Mouse (Mus musculus) spleen, adult 2 months (tissue): ENCODE data around the gene Zc3h7a. TPM values are rescaled to one million over a fixed set of nuclear protein-coding genes. Genes with fewer than 3 reads are reported as not detected.
A peak's percentile ranks its signal among the peaks of the same experiment; 100 is the strongest.

Experiments
- DNase-seq, 2 experiments: peaks; one replicate each; pipeline versions ENCODE4 v3.0.0 to v3.0.0-alpha.2; 2012 to 2021; ENCODE audit warnings: low spot score in 2 of 2, low read depth in 1 of 2
- H3K27ac ChIP-seq: fragments of 200-500 bp; 2 replicates; pipeline ENCODE4 v1.5.1; 2012; ENCODE audit warnings: low read length, inconsistent platforms; ENCODE audit not compliant: insufficient read depth
- H3K27me3 ChIP-seq: fragments of 200-500 bp; 2 replicates; pipeline ENCODE4 v1.6.1; 2012; ENCODE audit warnings: mild to moderate bottlenecking, moderate library complexity, low read length, inconsistent platforms; ENCODE audit not compliant: control insufficient read depth, insufficient read depth
- H3K36me3 ChIP-seq: fragments of 200-500 bp; 2 replicates; pipeline ENCODE4 v1.6.1; 2012; ENCODE audit warnings: mild to moderate bottlenecking, low read length, inconsistent platforms; ENCODE audit not compliant: control insufficient read depth, insufficient read depth
- H3K4me1 ChIP-seq: fragments of 200-500 bp; 2 replicates; pipeline ENCODE4 v1.6.1; 2011; ENCODE audit warnings: inconsistent platforms; ENCODE audit not compliant: control insufficient read depth, insufficient read depth, insufficient read length
- H3K4me3 ChIP-seq: fragments of 200-500 bp; 2 replicates; pipeline ENCODE4 v1.5.1; 2011; ENCODE audit warnings: mild to moderate bottlenecking, inconsistent platforms; ENCODE audit not compliant: insufficient read depth, insufficient read length; ENCODE audit errors: extremely low read depth
- CTCF ChIP-seq: fragments of 200-500 bp; IDR thresholded peaks from 2 replicates; pipeline ENCODE4 v1.5.1; 2011; ENCODE audit warnings: mild to moderate bottlenecking, inconsistent platforms; ENCODE audit not compliant: insufficient read depth, insufficient read length, insufficient replicate concordance; ENCODE audit errors: extremely low read depth
- POLR2A ChIP-seq: fragments of 200-500 bp; IDR thresholded peaks from 2 replicates; pipeline ENCODE4 v1.6.1; 2011; ENCODE audit warnings: low read depth, low read length, inconsistent platforms
- WGBS: fragments of 180-500 bp; shearing (Covaris S2); methylation state at CpG from one replicate; pipeline ENCODE4 v1.1.7; 2018; 5-methylcytosine and 5-hydroxymethylcytosine counted together
- polyA plus RNA-seq: library from polyadenylated mRNA; depleted of rRNA; stranded (reverse); fragments of >200 nt; gene quantifications from 2 replicates; pipeline ENCODE4 v1.2.3, GENCODE M21; 2012

Zc3h7a gene
- polyA plus RNA-seq, 1 experiment, result 46.0 TPM

GRCm38 (mm10) chr16:11198467-11198866, 22.3 kb upstream of the Zc3h7a start:
- Histone ChIP-seq H3K27ac (no peak overlapping the region), H3K36me3 (peaks cover 44% of the 10 kb centered on the region), H3K27me3 (no peaks in the 10 kb centered on the region), H3K4me3 (no peak overlapping the region), H3K4me1 (peaks cover under 1% of the 10 kb centered on the region; the same call in 1 of the 2 replicates)
- no peak for DNase-seq
- 76% methylated on average over 2 of the region's 2 CpGs for WGBS
- TF ChIP-seq CTCF, result no peak
- no peak for TF ChIP-seq POLR2A

DNA sequence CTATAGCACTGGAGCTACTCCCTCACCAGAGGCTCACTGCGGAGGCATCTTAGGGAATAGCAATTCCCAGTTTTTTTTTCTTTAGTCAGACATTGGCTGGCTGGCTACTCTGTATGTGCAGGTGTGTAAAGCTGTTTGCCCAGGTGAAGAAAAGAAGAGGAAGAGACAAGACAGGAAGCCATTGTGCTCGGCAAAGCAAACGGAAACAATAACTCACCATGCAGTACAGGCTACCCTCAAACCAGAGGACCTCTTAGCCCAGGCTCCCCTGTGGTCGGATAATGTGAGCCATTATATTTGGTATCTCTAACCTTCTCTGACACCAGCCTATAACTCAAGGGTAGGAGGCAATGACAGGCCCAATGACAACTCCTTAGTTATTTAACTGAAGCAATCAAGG, 20.9 kb upstream of the Zc3h7a start:
- TF ChIP-seq CTCF (no peak), POLR2A (no peak)
- peaks cover 53% of the 10 kb centered on the region for H3K36me3 ChIP-seq
- no peaks in the 10 kb centered on the region for H3K4me1 ChIP-seq
- DNase-seq, result no peak
- H3K27me3 ChIP-seq, result no peaks in the 10 kb centered on the region
- no peak overlapping the region for H3K27ac ChIP-seq
- 83% methylated on average over 4 of the region's 4 CpGs for WGBS
- no peak overlapping the region for H3K4me3 ChIP-seq

- no peak overlapping the region for H3K27ac ChIP-seq
- no peak for DNase-seq
- TF ChIP-seq POLR2A (no peak), CTCF (no peak)
- no peaks in the 10 kb centered on the region for H3K27me3 ChIP-seq
- no peaks in the 10 kb centered on the region for H3K4me1 ChIP-seq
- 94% methylated on average over 2 of the region's 2 CpGs for WGBS
- H3K4me3 ChIP-seq, result no peak overlapping the region
- H3K36me3 ChIP-seq, result peaks cover 43% of the 10 kb centered on the region
Measured at GRCm38 (mm10) chr16:11193231-11193630, 17.0 kb upstream of the Zc3h7a start.

GRCm38 (mm10) chr16:11190150-11190549, 14.0 kb upstream of the Zc3h7a start:
- Histone ChIP-seq H3K4me3 (no peak overlapping the region), H3K4me1 (no peaks in the 10 kb centered on the region), H3K36me3 (peaks cover 23% of the 10 kb centered on the region), H3K27me3 (no peaks in the 10 kb centered on the region), H3K27ac (no peak overlapping the region)
- no peak for DNase-seq
- 87% methylated on average over 7 of the region's 7 CpGs for WGBS
- TF ChIP-seq POLR2A, result no peak
- no peak for TF ChIP-seq CTCF

GRCm38 (mm10) chr16:11177404-11177803, 1.2 kb upstream of the Zc3h7a start:
- Histone ChIP-seq H3K27me3 (no peaks in the 10 kb centered on the region), H3K4me1 (peaks cover 3% of the 10 kb centered on the region; the same call in 1 of the 2 replicates), H3K36me3 (no peaks in the 10 kb centered on the region), H3K27ac (no peak overlapping the region), H3K4me3 (no peak overlapping the region)
- TF ChIP-seq CTCF, result no peak
- no peak for TF ChIP-seq POLR2A
- no peak for DNase-seq
- WGBS, result 55% methylated on average over 2 of the region's 2 CpGs

GRCm38 (mm10) chr16:11176884-11177244, 671 bp upstream of the Zc3h7a start:
- Histone ChIP-seq H3K27me3 (no peaks in the 10 kb centered on the region), H3K4me1 (peaks cover 3% of the 10 kb centered on the region; the same call in 1 of the 2 replicates)
- WGBS, result 8% methylated on average over 4 of the region's 4 CpGs

DNA sequence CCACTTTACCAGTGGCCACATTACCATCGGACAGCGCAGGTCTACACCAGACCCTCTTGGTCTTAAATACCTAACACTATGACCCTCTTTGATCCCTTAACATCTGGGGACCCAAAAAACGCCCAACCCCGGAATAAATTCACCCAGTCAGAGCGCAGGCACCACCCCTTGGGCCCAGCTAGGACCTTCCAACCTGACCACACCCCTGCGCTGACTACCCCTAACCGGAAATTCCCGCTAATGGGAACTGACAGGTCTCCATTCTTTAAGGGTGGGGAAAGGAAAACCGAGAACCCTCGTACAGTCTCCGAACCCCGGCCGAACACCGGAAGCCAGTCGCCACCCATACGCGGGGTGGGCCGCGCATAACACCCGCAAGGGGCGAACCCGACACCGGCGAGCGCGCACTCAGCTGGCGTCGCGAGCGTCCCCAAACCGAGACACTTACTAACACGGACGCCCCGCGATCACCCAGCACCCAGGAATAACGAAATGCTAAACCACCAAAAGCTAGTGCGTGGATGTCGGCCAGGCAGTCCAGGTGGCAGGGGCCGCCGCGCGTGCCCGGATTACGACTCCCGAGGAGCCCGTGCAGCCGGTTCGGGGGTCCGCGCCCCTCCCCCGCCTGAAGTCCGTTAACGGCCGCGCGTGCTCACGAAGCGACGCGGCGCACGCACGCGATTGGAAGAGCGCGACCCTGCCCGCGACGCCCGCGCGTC, 545 bp downstream of the Zc3h7a start:
- peak; percentile 23 to 44 for DNase-seq
- Histone ChIP-seq H3K27ac (peak overlapping the region; percentile 95), H3K4me3 (peak overlapping the region; percentile 97), H3K4me1 (peaks cover 3% of the 10 kb centered on the region; the same call in 1 of the 2 replicates), H3K36me3 (no peaks in the 10 kb centered on the region), H3K27me3 (no peaks in the 10 kb centered on the region)
- no peak for TF ChIP-seq POLR2A
- no peak for TF ChIP-seq CTCF
- WGBS, result under 1% methylated on average over 72 of the region's 72 CpGs

More at GRCm38 (mm10) chr16:11176884-11177244, 671 bp upstream of the Zc3h7a start:
- no peak for DNase-seq
- H3K4me3 ChIP-seq, result peak overlapping the region; percentile 86
- no peaks in the 10 kb centered on the region for H3K36me3 ChIP-seq
- peak overlapping the region; percentile 86 for H3K27ac ChIP-seq
- TF ChIP-seq POLR2A (no peak), CTCF (no peak)
